Mouse (Mus musculus): ENCODE measurements around the gene Rab12. TPM values are rescaled to one million over a fixed set of nuclear protein-coding genes. Genes with fewer than 3 reads are reported as not detected.

Rab12 gene
- total RNA-seq, 2 experiments from 2014 or later: 7.7 to 10.5 TPM

DNA sequence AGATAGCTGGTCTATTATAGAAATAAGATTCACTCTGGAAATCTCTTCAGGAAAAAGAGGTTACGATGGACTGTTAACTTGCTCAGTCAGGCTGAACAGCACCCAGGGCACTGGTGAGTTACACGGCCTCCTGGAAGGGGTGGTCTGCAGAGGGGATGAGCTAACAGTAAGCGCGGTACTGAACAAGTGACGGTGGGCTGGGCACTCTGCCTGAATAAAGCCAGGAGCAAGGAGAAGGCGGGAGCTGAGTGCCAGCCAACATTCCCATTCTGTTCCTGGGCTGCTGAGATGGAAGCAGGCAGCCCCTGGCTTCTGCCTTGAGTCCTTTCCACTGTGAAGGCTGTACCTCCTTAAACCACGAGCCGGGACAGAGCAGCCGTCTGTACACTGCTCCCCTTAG lies 16.1 kb downstream of the Rab12 start:
- ATAC-seq (replicated peaks; ENCODE audit: low FRiP score, poor library complexity, severe bottlenecking): no peak

- no peak for ATAC-seq (replicated peaks; ENCODE audit: low FRiP score, poor library complexity, severe bottlenecking)
Observed at GRCm38 (mm10) chr17:66502865-66503264, 16.7 kb downstream of the Rab12 start.

DNA sequence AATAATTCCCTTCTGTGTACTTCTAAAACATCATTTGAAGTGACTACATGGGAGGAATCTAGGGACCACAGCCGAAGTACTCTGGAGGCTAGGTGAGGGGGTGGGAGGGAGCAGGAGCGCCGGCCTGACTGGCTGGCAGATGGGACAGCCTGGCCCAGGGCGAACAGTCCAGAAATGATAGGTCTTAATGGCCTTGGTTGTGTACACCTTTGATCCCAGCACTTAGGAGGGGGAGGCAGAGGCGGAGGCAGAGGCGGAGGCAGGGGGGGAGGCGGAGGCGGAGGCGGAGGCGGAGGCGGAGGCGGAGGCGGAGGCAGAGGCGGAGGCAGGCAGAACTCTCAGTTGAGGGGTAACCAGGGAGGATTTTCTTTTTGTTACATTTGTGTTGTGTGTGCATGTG lies 20.9 kb downstream of the Rab12 start:
- no peak for ATAC-seq (replicated peaks; ENCODE audit: low FRiP score, poor library complexity, severe bottlenecking)

DNA sequence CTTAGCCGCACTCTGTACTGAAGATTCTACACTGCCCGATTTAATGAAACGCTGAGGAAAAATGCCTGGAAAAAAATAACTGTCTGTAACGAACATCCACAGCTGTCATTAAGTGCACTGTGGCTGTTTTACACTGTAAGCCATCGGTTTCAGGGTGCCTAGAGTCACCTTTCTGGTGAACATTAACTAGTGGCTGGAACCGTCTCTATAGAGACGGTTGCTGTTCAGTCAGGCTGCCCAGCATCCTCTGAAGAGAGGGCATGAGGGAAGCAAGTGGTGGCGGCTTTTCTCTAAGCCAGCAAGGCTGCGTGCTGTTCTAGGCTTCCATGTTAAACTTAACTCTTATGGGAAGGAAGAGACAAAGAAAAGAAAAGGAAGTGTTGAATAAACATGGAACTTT lies 22.9 kb downstream of the Rab12 start:
- no peak for ATAC-seq (replicated peaks; ENCODE audit: low FRiP score, poor library complexity, severe bottlenecking)

- ATAC-seq (replicated peaks; ENCODE audit: low FRiP score, poor library complexity, severe bottlenecking): peak; percentile 54; the same call in 1 of the 2 replicates
Observed at GRCm38 (mm10) chr17:66490022-66490601, 29.4 kb downstream of the Rab12 start.

GRCm38 (mm10) chr17:66486576-66486975 lies 33.0 kb downstream of the Rab12 start:
- no peak for ATAC-seq (replicated peaks; ENCODE audit: low FRiP score, poor library complexity, severe bottlenecking)

GRCm38 (mm10) chr17:66485742-66486141 lies 33.8 kb downstream of the Rab12 start:
- 0 out of 2 replicates have a peak, but pooled peaks have one; percentile 39 for ATAC-seq (replicated peaks; ENCODE audit: low FRiP score, poor library complexity, severe bottlenecking)

- ATAC-seq (replicated peaks; ENCODE audit: low FRiP score, poor library complexity, severe bottlenecking): no peak
Observed at GRCm38 (mm10) chr17:66484965-66485364, 34.6 kb downstream of the Rab12 start.

DNA sequence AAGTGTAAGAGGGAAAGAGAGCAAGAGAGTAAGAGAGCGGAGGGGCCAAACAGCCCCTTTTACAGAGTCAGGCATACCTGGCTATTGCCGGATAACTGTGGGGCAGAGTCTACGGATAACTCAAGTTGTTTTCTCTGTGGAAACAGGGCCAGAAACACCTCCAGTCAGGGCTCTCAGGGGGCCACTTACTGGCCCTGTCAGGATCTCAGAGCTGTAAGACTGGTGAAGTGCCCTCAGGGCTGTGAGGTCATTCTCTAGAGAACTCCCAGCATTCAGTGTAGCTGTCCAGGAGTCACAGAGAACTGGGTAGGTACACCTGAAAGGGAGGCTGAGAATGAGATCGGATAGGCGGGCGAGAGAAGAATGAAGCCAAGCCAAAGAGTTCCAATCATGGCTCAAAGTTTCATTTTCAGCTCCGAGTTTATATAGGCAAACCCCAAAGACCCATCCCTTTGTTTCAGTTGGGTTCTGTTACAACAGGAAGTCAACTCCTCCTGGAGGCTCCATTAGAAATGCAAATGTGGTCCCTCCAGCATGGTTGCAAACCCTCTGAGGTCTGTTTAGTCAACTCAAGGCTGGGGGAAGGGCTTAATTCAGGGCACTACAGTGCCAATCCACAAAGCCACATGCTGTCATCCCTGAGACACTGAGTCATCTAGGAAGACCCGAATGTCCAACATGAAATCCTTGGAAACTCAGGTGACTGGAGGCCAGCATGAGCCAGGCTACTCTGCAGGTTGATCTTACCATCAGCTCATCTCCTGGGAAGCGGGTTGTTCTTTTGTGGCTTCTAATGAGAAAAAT lies 35.7 kb downstream of the Rab12 start:
- no peak for ATAC-seq (replicated peaks; ENCODE audit: low FRiP score, poor library complexity, severe bottlenecking)

DNA sequence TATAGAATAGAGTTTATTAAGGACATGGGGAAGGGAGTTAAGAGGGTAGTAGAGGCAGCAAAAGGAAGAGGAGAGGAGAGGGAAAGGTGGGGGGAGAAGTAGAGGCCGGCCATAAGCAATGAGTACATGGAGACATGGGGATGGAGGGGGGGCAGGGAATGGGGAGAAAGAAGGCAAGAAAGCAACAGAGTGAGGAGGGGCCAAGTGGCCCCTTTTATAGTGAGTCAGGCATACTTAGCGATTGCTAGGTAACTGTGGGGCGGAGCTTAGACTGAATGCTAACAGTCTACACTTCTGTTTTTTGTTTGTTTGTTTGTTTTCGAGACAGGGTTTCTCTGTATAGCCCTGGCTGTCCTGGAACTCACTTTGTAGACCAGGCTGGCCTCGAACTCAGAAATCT lies 38.2 kb downstream of the Rab12 start:
- no peak for ATAC-seq (replicated peaks; ENCODE audit: low FRiP score, poor library complexity, severe bottlenecking)

DNA sequence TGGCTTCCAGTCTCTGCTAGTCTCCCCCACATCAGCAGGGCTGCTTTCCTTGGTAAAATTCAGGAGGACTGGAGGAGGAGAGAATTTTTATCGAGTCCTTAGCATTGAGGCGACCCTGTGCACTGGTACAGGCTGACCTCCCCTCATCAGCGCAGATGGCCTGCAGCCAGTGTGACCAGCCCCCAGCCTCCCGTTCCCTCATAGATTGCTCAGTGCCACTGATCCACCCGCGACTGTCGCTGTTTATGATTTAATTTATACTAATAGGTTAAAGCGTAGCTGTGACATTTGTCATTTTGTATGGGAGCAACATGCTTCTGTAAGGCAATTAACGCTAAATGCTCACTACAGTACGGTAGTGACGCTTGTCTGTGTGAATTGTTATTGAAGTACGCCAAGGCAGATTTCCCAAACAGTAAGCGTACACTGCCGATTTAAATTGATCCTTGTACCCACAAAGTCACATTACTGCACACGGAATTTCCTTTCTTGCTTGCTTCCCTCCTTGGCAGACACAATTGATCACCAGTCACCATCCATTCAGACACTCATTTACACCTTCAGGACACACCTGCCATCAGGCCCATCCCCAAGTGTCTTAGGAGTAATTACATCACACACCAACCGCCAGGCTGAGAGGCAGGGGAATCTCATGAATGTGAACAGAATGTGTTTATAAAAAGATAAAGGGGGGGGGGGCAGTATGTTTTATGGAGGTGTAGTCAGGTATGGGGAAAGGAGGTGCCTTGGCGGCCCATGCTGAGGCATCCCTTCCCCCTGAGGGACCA lies 38.8 kb downstream of the Rab12 start:
- no peak for ATAC-seq (replicated peaks; ENCODE audit: low FRiP score, poor library complexity, severe bottlenecking)

- no peak for ATAC-seq (replicated peaks; ENCODE audit: low FRiP score, poor library complexity, severe bottlenecking)
Observed at GRCm38 (mm10) chr17:66479813-66480490, 39.6 kb downstream of the Rab12 start.

GRCm38 (mm10) chr17:66479311-66479710 lies 40.2 kb downstream of the Rab12 start:
- no peak for ATAC-seq (replicated peaks; ENCODE audit: low FRiP score, poor library complexity, severe bottlenecking)

DNA sequence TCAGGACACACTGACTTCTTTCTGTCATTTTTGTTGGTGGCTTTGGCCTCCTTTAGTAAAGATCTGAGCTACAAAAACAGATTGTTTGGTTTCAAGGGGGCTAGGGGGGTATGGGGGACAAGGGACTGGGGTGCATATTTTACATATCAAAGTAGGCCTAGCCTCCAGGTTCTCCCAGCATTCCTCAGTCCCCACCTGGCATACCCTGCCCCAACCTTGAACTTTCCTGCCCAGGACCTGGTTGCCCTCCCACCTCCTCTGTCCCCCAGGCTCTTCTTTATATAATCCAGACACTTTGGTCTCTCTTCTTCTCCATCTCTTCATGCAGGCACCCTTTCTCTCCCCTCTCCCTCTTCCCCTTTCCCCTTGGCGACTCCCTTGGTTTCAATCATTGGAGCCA lies 46.3 kb downstream of the Rab12 start:
- no peak for ATAC-seq (replicated peaks; ENCODE audit: low FRiP score, poor library complexity, severe bottlenecking)

DNA sequence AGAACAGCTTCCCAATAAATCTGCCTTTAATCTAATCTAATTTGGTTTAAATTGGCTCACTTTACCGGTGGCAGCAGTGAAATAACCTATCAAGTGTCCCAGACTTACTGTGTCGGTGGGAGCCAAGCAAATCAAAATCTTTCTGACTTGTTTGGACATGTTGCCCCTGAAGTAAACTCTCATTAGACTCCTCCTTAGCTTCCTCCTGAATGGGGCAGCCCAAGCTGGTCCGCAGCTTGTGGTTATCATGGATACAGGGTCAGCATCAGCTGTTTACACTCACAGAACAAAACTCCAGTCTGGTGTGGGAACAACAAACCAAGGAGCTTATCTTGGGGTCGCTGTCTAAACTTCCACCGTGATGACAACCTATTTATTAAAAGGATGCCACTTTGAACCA lies 47.8 kb downstream of the Rab12 start:
- ATAC-seq (replicated peaks; ENCODE audit: low FRiP score, poor library complexity, severe bottlenecking): no peak

DNA sequence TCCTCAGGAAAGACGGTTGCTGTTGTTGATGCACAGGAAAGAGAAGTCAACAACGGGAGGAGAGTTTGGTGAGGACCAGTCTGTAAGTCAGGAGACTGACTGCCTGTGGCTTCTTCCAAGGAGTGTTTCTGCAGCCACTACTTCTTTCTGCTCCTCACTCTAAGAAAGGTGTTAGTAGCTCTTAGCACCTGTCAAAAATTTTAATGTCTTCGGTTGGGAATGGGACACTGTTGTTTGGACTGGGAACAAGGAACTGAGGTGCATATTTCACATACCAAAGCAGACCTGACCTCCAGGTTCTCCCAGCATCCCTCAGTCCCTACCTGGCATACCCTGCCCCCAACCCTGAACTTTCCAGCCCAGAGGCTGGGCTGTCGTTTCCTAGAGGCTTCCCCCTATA lies 48.3 kb downstream of the Rab12 start:
- no peak for ATAC-seq (replicated peaks; ENCODE audit: low FRiP score, poor library complexity, severe bottlenecking)

GRCm38 (mm10) chr17:66470020-66470419 lies 49.5 kb downstream of the Rab12 start:
- ATAC-seq (replicated peaks; ENCODE audit: low FRiP score, poor library complexity, severe bottlenecking): no peak

DNA sequence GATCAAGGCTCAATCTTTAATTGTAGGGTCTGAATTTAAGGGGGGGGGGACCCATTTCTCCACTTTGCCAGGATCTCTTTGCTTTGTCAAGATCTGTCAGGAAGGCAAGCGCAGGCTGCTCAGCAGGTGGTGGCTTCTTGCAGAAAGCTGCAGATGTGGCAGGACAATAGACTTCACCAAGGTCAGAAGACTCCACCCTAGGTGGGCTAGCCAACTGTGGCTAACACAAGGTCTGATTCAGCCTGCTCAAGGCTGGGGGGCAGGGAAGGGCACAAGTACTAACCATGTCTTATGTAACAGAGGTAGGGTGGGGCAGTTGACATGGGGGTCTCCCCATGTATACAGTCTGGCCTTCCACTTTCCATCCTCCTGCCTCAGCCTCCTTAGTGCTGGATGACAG lies 62.3 kb downstream of the Rab12 start:
- ATAC-seq (replicated peaks; ENCODE audit: low FRiP score, poor library complexity, severe bottlenecking): no peak

- ATAC-seq (replicated peaks; ENCODE audit: low FRiP score, poor library complexity, severe bottlenecking): no peak
Observed at GRCm38 (mm10) chr17:66451143-66451542, 68.4 kb downstream of the Rab12 start.

DNA sequence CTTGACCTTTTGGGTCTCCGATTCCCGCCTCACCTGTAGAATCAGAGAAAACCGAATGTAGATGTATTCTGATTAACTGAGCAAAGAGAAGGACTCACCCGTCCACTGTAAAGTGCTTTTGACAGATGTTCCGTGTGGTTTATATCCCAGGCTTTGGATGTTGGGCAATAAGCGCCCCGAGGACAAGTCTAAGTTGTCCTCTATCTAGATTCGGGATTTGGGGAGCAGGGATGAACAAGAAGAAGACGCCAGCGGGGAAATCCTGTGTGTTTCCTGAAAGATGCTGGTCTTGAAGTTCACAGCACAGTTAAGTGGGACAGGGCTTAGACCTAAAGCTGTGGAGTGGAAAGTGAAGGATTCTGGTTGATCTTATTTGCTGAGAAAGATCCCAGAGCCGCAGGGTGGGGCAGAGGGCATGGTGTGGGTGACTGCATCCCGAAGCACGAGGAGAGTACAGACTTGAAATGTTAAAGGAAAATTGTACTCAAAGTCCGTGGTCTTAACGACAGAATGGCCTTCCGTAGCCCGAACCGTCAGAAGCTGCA lies 68.9 kb downstream of the Rab12 start:
- ATAC-seq (replicated peaks; ENCODE audit: low FRiP score, poor library complexity, severe bottlenecking): no peak
